Mouse (Mus musculus) ES-Bruce4 (cell line): ENCODE data around the gene Sh3tc1. TPM values are rescaled to one million over a fixed set of nuclear protein-coding genes. Genes with fewer than 3 reads are reported as not detected.

Experiments
- H3K27ac ChIP-seq: 2 replicates; pipeline ENCODE4 v1.5.1; 2012; ENCODE audit warnings: low read length, inconsistent platforms; ENCODE audit not compliant: insufficient read depth
- H3K27me3 ChIP-seq: 2 replicates; pipeline ENCODE4 v1.6.1; 2012; ENCODE audit warnings: mild to moderate bottlenecking, low read length, inconsistent platforms; ENCODE audit not compliant: control insufficient read depth, poor library complexity, insufficient read depth, severe bottlenecking
- H3K36me3 ChIP-seq: 2 replicates; pipeline ENCODE4 v1.6.1; 2012; ENCODE audit warnings: inconsistent platforms, mild to moderate bottlenecking, low read length, moderate library complexity; ENCODE audit not compliant: control insufficient read depth, poor library complexity, insufficient read depth, severe bottlenecking
- H3K4me1 ChIP-seq: one replicate; pipeline ENCODE4 v1.8.1; 2011; ENCODE audit warnings: low read length; ENCODE audit not compliant: control insufficient read depth, insufficient read depth
- H3K4me3 ChIP-seq: 2 replicates; pipeline ENCODE4 v1.5.1; 2011; ENCODE audit warnings: low read depth, mild to moderate bottlenecking, low read length
- H3K9ac ChIP-seq: 2 replicates; pipeline ENCODE4 v1.6.1; 2012; ENCODE audit warnings: low read depth, mild to moderate bottlenecking, inconsistent platforms; ENCODE audit not compliant: poor library complexity, severe bottlenecking
- H3K9me3 ChIP-seq: replicated peaks from 2 replicates; pipeline ENCODE4 v1.6.1; 2012; ENCODE audit warnings: mild to moderate bottlenecking, low read length, inconsistent platforms; ENCODE audit not compliant: control insufficient read depth, poor library complexity, insufficient read depth, severe bottlenecking
- CTCF ChIP-seq: IDR thresholded peaks from one replicate; pipeline ENCODE4 v1.8.1; 2011; ENCODE audit warnings: low read depth, low read length
- EP300 ChIP-seq: IDR thresholded peaks from 2 replicates; pipeline ENCODE4 v1.6.1; 2011; ENCODE audit warnings: low read depth, low read length; ENCODE audit not compliant: insufficient read depth
- POLR2A ChIP-seq: IDR thresholded peaks from one replicate; pipeline ENCODE4 v1.8.1; 2011; ENCODE audit warnings: low read length; ENCODE audit not compliant: insufficient read depth
- polyA plus RNA-seq: library from polyadenylated mRNA; stranded (reverse); fragments of >200 nt; gene quantifications from 2 replicates; pipeline ENCODE4 v1.2.4, GENCODE M21; 2011; ENCODE audit warnings: low read depth; ENCODE audit not compliant: missing spikeins, insufficient read depth, insufficient read length

Gene Sh3tc1
- polyA plus RNA-seq, 1 experiment = 3.6 TPM

DNA sequence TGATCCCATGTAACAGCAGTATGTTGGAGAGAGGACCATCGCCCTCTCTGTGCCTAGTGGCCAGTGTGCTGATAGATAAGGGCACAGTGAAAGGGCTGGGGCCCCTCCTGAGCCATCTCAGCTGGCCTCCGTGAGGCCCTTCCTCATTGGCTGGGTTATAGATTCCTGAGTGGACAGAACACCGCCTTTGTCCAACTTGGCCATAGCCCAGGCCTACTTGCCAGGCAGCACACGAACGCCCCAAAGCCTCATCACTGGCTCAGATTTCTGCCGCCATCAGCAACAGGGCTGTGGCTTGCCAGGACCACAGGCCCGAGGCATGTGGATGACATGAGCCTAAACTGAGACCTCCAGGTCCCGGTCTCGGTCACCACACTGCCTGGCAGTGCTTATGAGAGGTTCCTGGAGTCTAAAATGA lies 68.3 kb downstream of the Sh3tc1 start:
- no peak overlapping the region for H3K27ac ChIP-seq
- H3K9me3 ChIP-seq = no peaks in the 10 kb centered on the region
- TF ChIP-seq POLR2A (no peak), EP300 (no peak), CTCF (no peak)
- no peaks in the 10 kb centered on the region for H3K27me3 ChIP-seq
- H3K4me1 ChIP-seq = peaks cover 2% of the 10 kb centered on the region
- no peaks in the 10 kb centered on the region for H3K36me3 ChIP-seq
- H3K9ac ChIP-seq = no peak overlapping the region
- no peak overlapping the region for H3K4me3 ChIP-seq

DNA sequence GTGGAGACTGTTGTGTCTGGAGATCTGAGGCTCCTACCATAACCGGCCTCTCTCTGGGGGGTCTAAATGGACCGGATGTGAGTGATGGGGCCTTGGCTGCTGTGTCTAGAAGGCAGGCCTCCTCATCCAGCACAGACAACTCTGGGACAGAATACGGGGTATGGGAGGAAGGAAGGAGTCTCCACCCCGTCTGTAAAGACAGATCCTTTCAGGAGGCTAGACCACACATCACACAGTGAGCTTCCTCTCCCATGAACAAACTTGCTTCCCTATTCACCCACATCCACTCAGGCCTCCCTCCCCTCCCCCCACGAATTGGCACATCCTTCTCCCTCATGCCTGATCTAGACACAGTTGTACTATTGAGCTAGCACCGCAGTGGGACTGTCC lies 69.4 kb downstream of the Sh3tc1 start:
- Histone ChIP-seq H3K9ac (no peak overlapping the region), H3K36me3 (no peaks in the 10 kb centered on the region), H3K9me3 (no peaks in the 10 kb centered on the region), H3K4me3 (no peak overlapping the region), H3K4me1 (peaks cover 2% of the 10 kb centered on the region), H3K27ac (no peak overlapping the region), H3K27me3 (no peaks in the 10 kb centered on the region)
- no peak for TF ChIP-seq EP300
- TF ChIP-seq CTCF = no peak
- TF ChIP-seq POLR2A = no peak

DNA sequence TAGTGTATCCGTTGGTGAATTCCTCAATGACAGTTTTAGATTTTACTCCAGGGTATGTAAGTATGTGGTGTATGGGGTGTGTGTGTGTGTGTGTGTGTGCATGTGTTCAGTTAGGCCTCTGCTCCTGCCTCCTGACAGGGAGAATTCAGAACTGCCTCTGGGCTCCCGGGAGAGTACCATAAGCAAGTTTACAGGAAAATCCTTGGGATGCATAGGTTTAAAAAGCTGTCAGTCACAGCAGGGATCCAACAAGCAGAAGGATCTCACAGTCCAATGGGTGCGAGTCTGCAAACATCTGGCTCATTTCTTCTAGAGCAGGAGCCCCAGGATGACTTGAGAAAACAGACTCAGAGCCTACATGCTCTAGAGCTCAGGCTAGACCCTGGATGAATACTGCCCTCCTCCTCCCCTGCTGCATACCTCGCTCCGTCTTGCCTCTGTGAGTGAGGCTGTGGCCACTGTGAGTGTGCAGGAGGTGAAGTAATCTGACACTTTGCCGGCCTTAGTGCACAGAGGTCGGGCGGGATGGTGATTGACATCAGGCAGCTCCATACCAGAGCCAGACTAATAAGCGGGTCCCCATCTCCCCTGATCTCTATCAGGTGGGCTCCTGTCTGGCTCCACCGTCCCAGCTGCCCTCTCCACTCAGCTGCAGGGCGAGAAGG lies 69.9 kb downstream of the Sh3tc1 start:
- no peak overlapping the region for H3K9ac ChIP-seq
- H3K27ac ChIP-seq = no peak overlapping the region
- H3K36me3 ChIP-seq = no peaks in the 10 kb centered on the region
- TF ChIP-seq CTCF (no peak), POLR2A (no peak), EP300 (no peak)
- peaks cover 2% of the 10 kb centered on the region for H3K4me1 ChIP-seq
- H3K9me3 ChIP-seq = no peaks in the 10 kb centered on the region
- H3K4me3 ChIP-seq = no peak overlapping the region
- H3K27me3 ChIP-seq = no peaks in the 10 kb centered on the region

DNA sequence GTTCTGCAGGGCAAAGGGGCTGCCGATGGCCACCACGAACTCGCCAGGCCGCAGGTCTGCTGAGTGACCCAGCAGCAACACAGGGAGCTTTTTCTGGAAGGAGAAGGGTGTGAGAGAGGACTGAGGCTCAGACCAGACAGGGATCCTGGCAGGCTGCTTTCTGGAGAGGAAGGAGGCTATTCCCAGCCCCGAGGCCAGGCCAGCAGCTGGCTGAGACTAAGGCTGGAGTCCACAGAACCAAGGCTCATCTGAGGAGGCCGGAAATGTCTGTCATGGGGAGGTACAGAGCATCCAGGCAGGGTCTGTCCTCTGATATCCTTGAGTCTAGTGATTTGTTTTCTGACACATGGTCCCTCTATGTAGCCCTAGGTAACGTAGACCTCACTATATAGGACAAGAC lies 73.6 kb downstream of the Sh3tc1 start:
- H3K4me1 ChIP-seq = peaks cover 2% of the 10 kb centered on the region
- no peaks in the 10 kb centered on the region for H3K36me3 ChIP-seq
- H3K9ac ChIP-seq = no peak overlapping the region
- TF ChIP-seq EP300 (no peak), POLR2A (no peak), CTCF (no peak)
- H3K9me3 ChIP-seq = no peaks in the 10 kb centered on the region
- H3K4me3 ChIP-seq = no peak overlapping the region
- no peak overlapping the region for H3K27ac ChIP-seq
- no peaks in the 10 kb centered on the region for H3K27me3 ChIP-seq

DNA sequence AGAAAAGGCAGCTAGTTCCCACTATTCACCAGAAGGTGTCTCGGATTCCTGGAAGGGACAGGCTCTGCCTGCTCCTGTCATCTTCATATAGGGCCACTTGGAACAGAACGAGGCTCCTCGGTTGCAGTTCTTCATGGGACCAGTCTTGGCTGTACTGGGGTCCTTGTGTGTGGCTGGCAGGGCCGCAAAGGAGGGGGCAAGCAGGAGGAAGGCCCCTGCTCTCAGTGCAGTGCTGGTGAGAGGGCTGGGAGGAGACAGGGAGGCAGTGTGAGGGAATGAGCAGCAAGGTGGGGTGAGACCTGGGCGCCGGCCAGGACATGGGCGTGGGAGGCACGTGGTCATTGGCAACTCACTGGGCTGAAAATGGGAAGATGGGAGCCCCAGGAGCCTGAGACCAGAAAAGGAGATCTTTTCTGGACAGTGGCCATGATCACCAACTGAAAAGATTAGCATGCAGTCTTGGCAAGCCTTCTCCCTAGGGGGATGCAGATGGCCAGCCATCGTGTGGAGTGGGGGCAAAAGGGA lies 77.7 kb downstream of the Sh3tc1 start:
- Histone ChIP-seq H3K4me3 (no peak overlapping the region), H3K36me3 (no peaks in the 10 kb centered on the region), H3K9me3 (no peaks in the 10 kb centered on the region), H3K4me1 (no peaks in the 10 kb centered on the region), H3K27ac (no peak overlapping the region), H3K27me3 (no peaks in the 10 kb centered on the region), H3K9ac (no peak overlapping the region)
- TF ChIP-seq EP300 (no peak), POLR2A (no peak), CTCF (no peak)

DNA sequence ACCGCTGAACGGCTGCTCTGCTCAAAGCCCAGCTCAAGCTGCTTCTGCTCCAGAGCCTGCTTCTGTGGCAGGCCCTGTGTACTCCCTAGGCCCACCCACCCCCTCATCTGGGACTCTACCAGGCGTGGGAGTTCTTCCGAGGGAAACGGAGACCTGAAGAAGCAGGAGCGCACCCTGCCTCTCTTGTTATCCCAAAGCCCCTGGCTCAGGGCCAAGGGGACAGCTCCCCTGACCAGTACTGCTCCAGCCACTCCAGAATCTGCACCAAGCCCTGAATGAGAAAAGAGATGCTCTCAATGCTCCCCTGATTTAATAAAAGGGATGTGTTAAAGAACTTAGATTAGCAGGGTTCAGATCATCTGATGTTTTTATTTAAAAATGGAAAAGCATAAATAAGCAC lies 78.6 kb downstream of the Sh3tc1 start:
- Histone ChIP-seq H3K36me3 (no peaks in the 10 kb centered on the region), H3K9ac (no peak overlapping the region), H3K4me1 (no peaks in the 10 kb centered on the region), H3K4me3 (no peak overlapping the region), H3K9me3 (no peaks in the 10 kb centered on the region), H3K27ac (no peak overlapping the region), H3K27me3 (no peaks in the 10 kb centered on the region)
- TF ChIP-seq CTCF = no peak
- TF ChIP-seq POLR2A = no peak
- TF ChIP-seq EP300 = no peak
